Comparison of ENCODE assay signal across 8 mouse cellular contexts in genomic region chr3:154226100-154226752, GRCm38 (mm10).
A peak's percentile ranks its signal among the peaks of the same experiment; 100 is the strongest.
DNase-seq lines count a peak whose midpoint lies in the region; ATAC-seq and TF ChIP-seq lines count a peak whose summit lies in the region.

No protein-coding gene starts in this region.

- H3K9ac ChIP-seq in limb, embryonic 11.5 days (ENCODE audit: low read length) = no peak overlapping the region
- no peak overlapping the region for H3K9ac ChIP-seq in midbrain, postnatal 0 days (replicated peaks; ENCODE audit: low read length, poor library complexity, severe bottlenecking)

- peak; percentile 44 for DNase-seq in 416B (ENCODE audit: low read depth)
- DNase-seq in adrenal gland, adult (ENCODE audit: inconsistent age in 2 of 2, low spot score in 1 of 2) = peak; percentile 45 to 85
- DNase-seq in embryo, embryonic 10 days (ENCODE audit: low spot score) = peak; percentile 84
- DNase-seq in gastrocnemius, postnatal 4 days (ENCODE audit: low spot score in 2 of 2) = peak; percentile 21 to 46
- DNase-seq in kidney, adult 9 months = peak; percentile 66
- peak; percentile 79 for DNase-seq in limb, embryonic 11.5 days (ENCODE audit: low spot score)
- peak; percentile 88 for DNase-seq in midbrain, postnatal 0 days (ENCODE audit: low spot score)
- DNase-seq in thymus, postnatal 25 days = peak; percentile 6

- TF ChIP-seq CTCF in midbrain, postnatal 0 days (IDR thresholded peaks at IDR 0.05) = peak; percentile 92

- no peak overlapping the region for H3K4me3 ChIP-seq in limb, embryonic 11.5 days (ENCODE audit: low read depth, low read length)
- H3K4me3 ChIP-seq in midbrain, postnatal 0 days (ENCODE audit: low read depth, low read length) = no peak overlapping the region

- no peak overlapping the region for H3K27ac ChIP-seq in limb, embryonic 11.5 days (replicated peaks; ENCODE audit: low read depth, low read length)
- H3K27ac ChIP-seq in midbrain, postnatal 0 days (ENCODE audit: low read depth, low read length) = no peak overlapping the region

- H3K9me3 ChIP-seq in limb, embryonic 11.5 days (ENCODE audit: control insufficient read depth, low read length) = no peaks in the 10 kb centered on the region
- no peaks in the 10 kb centered on the region for H3K9me3 ChIP-seq in midbrain, postnatal 0 days (ENCODE audit: low read length)

- H3K27me3 ChIP-seq in limb, embryonic 11.5 days (ENCODE audit: control insufficient read depth, insufficient read depth, low read length) = no peaks in the 10 kb centered on the region
- H3K27me3 ChIP-seq in midbrain, postnatal 0 days (ENCODE audit: insufficient read depth, low read length) = no peaks in the 10 kb centered on the region

- no peaks in the 10 kb centered on the region for H3K4me1 ChIP-seq in limb, embryonic 11.5 days (ENCODE audit: control insufficient read depth, insufficient read depth, low read length)
- H3K4me1 ChIP-seq in midbrain, postnatal 0 days (ENCODE audit: insufficient read depth, low read length) = peaks cover 4% of the 10 kb centered on the region; the same call in 1 of the 2 replicates

- WGBS in limb, embryonic 11.5 days = 56% methylated on average over 10 of the region's 10 CpGs
- WGBS in midbrain, postnatal 0 days = 47% methylated on average over 10 of the region's 10 CpGs

- peak; percentile 40 for ATAC-seq in limb, embryonic 11.5 days (ENCODE audit: insufficient number of reproducible peaks, low FRiP score, low TSS enrichment, low read depth)
- ATAC-seq in midbrain, postnatal 0 days (ENCODE audit: low FRiP score) = peak; percentile 73; the same call in 1 of the 2 replicates

- no peak overlapping the region for H3K4me2 ChIP-seq in limb, embryonic 11.5 days (ENCODE audit: low read depth, severe bottlenecking)
- H3K4me2 ChIP-seq in midbrain, postnatal 0 days (ENCODE audit: low read depth, low read length, poor library complexity, severe bottlenecking) = no peak overlapping the region

- H3K36me3 ChIP-seq in limb, embryonic 11.5 days (ENCODE audit: control insufficient read depth, insufficient read depth, low read length) = no peaks in the 10 kb centered on the region
- no peaks in the 10 kb centered on the region for H3K36me3 ChIP-seq in midbrain, postnatal 0 days (ENCODE audit: insufficient read depth, low read length)

Comparison
In these comparisons a context has a peak if more than half of its experiments do, and no peak if none do; other contexts are left out.
1. DNase-seq: peak in every context shown above with its lines; median percentile 88 in midbrain, postnatal 0 days; 84 in embryo, embryonic 10 days; 79 in limb, embryonic 11.5 days; 66 in kidney, adult 9 months; 65 in adrenal gland, adult; 44 in 416B; 34 in gastrocnemius, postnatal 4 days; 6 in thymus, postnatal 25 days.